Mouse (Mus musculus) inflammation-experienced regulatory T-cells, adult 6 months (primary cell): ENCODE results near the gene Fam89a. TPM values are rescaled to one million over a fixed set of nuclear protein-coding genes. Genes with fewer than 3 reads are reported as not detected.

Source experiments
- ATAC-seq: one replicate; pipeline ENCODE4 v1.8.0; 2017
- polyA plus RNA-seq, 3 experiments: library from polyadenylated mRNA; unstranded; fragments of 100-300 nt; shearing (Covaris generic); gene quantifications; one replicate each; pipeline ENCODE4 v1.2.1; 2017

Fam89a gene
- polyA plus RNA-seq, 3 experiments from 2014 or later, result 0.75 to 0.80 TPM; not detected in 1

DNA sequence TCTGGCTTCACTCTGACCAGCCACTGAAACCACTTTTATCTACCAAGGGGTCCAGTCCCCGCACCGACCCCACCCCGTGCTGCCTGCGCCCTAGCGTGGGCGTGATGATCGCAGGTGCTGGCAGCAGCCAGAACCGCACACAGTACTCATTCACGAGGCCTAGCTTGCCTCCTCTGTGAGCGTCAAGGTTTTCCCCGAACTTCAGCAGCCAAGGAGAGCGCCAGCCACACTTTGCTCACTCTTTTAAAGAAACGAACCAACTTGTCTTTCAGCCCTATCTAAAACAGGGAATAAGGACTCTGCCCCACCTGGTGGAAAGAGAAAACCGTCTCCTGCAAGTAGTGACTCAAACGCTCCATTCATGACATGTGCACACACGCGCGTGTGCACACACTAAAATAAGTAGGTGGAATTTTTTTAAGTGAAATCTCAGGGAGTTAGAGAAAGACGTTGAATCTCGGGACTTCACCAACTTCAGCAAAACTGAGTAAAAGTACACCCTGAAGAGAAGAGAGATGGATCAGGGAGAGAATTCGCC is 762 bp upstream of the Fam89a start:
- ATAC-seq, result no peak

DNA sequence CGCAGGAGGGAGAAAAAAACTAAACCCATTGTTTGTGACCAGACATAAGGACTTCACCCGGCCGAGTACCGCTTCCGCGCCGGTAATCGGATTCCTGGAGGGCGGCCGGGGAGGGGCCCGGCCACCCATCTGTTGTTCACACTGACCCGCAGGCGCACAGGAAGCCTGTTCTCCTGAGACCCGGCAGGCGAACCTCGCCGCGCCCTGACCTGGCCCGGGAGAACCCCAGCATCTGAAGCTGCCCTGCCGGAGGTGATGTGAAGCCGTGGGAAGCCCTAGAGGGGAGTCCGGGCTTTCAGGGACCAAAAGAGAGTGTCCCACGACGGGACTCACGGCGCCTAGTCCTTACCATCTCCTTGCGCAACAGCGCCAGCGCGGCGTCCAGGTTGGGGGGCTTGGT is 441 bp downstream of the Fam89a start:
- ATAC-seq, result peak; percentile 29

DNA sequence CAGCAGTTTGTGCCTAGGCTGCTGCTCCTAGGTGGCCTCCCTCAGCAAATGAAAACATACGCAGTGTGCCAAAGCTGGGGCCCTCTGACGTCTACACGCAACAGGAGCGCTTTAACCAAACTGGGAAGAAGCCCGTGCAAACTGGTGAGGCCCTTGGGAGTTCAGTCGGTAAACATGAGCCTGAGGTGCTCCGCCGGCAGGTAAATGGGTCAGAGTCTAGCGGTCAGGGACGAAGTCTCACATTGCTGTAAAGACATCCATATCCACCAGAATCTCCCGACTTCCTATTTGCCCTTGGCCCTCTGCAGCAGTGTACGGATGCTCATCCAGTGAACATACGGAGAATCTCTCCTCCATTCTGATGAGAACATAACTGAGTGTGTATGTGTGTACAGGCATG is 5.0 kb downstream of the Fam89a start:
- no peak for ATAC-seq

DNA sequence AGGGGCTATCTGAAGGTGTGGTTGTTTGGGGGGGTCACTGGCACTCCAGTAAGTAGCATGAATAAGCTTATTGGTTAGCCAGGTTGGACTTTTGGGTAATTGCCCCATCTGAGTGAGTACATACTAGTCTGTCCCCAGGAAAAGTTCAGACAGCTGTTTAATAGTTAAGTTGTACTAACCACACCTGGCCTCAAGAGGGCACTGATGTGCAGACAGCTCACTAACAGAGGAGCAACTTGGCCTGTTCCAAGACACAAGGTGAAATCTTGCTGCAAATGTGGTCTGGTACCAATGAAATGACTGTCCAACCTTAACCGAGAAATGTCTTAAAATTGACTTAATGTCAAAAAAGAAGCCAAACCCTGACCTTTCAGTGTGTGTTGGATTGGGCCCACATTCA is 12.4 kb downstream of the Fam89a start:
- ATAC-seq, result peak; percentile 60

DNA sequence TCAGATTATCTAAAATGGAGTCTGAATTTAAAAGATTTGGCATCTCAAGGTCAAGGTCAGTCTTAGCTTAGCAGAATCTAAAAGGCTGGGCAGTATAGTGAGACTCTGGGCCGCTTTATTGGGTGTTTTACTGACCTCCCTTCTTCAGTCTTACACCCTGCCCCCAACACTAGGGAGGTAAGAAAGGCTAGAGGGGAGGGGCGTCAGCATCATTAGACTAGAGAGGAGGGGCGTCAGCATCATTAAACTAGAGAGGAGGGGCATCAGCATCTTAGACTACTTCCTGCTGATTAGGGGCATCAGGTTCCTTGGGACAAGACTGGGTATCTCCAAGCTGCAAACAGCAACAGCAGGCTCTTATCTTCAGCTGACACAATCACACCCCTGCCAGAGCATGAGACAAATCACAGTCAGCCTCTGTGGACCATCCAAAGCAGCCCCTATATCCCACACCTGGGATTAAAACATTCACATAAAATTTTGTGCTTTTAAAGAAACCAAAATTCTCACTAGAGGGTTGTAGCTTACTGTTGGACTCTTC is 16.2 kb downstream of the Fam89a start:
- no peak for ATAC-seq

DNA sequence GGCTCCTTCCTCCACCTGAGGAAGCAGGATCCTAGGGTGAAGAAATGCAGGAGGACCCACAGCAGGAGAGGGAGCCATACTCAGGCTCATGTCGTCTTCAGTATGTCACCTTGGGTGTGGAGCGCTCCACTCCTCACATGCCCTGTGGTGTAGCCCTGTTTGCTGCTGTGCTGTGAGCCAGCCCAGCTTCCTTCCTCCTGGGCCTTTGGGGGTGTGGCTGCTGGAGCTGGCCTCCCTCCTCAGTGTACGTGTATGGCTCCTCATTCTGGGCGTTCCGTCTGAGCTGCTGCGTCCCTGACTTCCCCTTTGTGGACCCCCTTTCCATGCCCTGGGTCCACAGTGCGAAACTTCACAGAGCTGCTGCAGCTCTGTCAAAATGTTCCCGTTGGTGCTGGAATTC is 18.8 kb downstream of the Fam89a start:
- no peak for ATAC-seq

DNA sequence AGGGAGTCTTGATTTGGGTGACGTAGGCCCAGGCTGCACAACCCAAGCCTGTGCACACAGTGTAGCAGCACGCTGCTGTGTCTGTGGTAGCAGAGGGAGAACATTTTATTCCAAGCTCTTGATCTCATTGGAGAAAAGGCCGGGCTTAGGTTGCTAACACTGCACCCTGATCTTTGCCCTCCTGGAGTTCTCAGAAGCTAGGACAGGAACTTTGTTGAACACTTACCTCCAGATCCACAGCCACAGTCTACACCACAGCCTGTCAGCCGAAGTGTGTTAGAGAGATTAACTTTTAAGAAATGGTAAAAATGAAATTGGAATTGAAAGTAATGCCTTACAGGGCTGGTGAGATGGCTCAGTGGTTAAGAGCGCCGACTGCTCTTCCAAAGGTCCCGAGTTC is 27.3 kb downstream of the Fam89a start:
- no peak for ATAC-seq

DNA sequence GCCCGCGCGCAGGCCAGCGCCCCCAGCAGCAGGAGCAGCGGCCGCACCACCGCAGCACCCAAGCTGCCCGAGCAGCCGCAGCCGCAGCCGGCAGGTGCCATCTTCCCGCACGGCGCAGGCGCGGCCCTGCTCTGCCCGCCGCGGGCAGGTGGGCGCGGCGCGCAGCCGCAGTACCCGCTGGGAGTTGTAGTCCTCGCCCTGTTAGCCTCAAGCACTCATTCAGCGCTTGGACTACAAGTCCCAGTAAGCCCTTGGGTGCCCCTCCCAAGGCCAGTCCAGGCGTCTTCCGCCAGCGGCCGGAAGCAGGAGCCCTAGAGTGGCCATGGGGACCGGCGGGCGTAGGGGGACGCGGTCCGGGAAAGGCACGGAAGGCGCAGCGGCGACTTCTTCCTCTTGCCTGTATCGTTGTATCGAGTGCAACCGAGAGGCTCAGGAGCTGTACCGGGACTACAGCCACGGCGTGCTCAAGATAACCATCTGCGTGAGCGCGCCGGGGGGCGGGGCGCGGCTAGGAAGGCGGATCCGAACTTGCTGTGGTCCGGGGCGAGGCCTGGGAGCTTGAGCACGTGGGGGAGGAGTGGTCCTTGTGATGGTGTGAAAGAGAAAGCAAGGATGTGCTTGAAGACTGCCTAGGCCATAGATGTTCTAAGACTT is 29.6 kb downstream of the Fam89a start, which contains the start of the genes Ttc13 and Arv1:
TSS of gene Ttc13 (minus strand) at position 122 of the 654 bp plus-strand sequence.
TSS of gene Arv1 (plus strand) at position 278 of the 654 bp plus-strand sequence.
- peak; percentile 94 for ATAC-seq

DNA sequence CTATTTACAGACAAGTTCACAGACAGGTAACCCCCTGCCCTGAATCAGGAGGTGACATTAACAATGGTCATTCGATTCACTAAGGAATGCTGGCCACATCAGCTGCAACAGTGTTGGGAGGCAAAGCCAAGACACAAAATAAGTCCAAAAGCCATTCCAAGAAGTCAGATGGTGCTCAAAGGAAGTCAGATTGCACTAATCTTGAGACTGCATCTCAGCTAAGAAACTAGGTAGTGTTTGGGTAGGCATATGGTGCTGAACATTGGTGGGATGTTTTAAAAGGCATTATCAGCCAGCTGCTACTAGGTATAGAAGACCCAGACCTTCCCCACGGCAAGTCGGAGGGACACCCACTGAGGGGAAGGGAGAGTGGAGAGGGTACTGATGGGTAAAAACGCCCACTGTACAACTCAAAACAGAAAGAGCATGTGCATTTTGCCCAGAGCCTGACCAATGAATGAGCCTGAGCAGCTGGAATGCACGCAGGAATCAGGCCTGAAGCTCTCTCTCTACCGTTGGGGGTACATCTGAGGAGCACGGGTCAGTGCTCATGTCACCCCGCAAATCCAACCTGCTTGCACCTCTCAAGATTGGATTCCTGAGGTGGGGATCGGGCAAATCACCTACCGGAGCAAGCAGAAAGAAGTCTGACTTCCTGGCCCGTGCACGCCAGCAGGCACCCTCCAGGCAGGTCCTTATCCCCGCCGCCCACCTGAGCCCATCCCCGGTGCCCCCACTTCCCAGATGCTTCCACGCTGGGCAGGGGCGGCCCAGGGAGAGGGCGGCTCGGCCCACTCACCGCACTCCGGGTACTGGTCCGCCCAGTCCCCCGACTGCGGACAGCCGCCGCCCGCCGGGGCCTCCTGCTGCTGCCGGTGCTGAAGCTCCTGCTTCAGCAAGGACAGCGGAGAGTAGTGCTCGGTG is 30.4 kb downstream of the Fam89a start:
- ATAC-seq, result no peak

DNA sequence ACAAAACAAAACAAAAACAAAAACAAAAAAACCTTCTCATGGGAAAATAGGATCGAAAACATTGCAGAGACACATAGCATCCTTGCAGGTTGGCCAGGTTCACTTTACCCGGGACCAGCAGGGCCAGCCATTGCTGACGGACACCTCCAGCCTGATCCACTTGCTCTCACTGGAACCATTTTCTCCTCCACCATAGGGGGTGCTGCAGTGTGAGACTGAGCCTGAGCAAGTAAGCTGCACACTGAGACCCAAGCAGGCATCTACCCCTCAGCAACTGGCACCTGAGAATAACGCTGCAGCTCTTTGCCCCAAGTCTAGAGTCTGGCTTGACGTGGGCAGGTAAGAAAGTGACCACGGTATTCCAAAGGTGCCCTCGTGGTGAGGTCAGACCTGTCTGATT is 31.5 kb downstream of the Fam89a start:
- ATAC-seq, result no peak

DNA sequence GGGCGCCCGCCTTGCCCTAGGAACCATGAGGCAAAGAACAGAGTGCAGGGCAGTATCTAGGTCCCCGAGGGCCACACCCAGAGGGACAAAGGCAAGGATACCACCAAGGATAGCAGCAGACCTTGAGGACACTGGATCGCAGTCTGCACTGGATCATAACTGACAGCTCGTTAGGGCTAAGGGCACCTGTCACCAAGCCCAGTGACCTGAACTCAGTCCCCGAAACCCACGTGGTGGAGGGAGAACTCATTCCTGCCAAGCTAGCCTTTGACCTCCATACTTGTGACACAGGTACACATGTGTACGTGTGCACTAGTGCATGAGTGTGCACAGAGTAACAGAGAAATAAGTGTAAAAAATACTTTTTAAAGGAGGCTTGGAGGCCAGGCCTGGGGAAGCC is 35.9 kb downstream of the Fam89a start:
- ATAC-seq, result no peak

DNA sequence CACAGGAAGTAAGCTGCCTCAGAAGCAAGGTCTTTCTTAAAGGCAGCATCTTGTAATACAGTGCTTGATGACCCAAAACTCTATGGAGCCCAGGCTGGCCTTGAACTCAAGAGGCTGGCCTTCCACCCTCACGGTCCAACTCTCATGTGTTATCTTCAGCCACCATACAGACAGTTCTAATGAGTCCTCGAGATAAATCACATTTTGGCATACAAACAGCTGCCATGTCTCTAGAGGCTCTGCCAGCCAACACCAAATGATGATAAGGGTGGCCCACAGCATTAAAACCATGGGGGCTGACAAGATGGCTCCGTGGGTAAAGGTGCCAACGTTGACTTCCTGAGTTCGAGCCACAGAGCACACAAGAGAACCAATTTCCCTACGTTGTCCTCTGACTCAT is 38.4 kb downstream of the Fam89a start:
- ATAC-seq, result no peak

DNA sequence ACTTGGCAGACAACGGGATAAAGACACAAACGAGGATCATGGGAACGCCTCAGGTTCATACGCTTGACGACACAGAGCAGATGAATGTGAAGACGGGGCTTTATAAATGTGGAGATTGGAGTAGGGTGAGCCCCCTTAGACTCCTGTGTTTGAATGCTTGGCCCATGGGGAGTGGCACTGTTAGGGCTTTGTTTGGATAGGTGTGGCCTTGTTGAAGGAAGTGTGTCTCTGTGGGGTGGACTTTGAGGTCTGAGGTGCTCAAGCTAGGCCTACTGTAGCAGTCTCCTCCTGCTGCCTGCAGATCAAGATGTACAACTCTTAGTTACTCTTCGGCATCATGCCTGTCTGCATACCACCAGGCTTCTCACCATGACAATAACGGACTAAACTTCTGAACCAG is 45.8 kb downstream of the Fam89a start:
- ATAC-seq, result no peak

DNA sequence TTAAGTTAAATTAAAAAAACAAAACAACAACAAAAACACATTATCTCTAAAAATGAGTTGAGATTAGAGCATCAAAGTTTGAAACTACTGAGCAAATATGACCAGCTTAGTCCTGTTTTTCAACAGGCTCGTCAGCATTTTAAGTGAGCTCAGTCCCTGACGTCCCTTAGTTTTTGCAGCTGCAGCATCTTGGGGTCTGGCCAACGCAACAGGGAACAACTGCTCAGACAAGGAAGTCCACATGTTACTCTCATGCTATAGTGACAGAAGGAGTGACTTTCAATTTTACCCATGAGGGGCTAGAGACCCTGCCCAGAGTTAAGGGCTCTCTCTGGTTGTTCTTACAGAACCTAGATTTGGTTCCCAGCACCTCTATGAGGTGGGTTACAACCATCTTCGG is 47.3 kb downstream of the Fam89a start:
- no peak for ATAC-seq

DNA sequence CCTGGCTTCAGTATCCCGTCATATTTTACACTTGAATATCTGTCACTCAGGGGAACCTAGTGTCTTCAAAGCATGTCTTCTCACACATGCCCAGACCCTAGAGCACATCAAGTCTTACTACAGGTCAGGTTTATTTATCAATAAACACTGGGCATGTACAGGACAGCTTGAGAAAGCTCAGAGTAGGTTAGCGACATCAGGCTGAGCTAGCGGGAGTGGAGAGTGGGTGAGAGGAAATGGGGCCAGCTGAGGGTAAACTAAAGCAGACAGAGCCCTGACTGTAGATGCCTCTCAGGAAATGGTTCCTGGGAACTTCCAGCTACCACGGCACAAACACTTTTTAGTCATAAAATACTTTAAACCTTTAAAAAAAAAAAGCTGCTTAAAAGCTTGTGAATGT is 48.1 kb downstream of the Fam89a start:
- ATAC-seq, result peak; percentile 55

DNA sequence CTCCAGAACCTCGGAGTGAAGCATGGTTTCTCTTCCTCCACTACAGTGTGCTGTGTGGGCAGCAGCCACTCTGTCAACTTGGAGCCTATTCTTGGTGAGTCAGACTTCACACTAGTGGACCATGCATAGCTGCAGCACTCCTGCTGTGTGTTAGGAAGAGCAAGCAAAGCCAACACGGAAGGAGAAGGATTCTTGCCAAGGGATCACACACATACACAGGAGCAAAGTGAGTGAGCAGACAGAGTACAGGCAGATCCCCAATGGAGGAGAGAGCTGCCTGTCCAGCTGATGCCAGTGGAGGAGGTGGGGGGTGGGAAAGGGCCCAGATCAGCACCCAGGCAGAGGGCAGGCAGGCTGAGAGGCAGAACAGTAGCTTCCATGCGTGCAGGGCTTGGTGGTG is 49.4 kb downstream of the Fam89a start:
- no peak for ATAC-seq

DNA sequence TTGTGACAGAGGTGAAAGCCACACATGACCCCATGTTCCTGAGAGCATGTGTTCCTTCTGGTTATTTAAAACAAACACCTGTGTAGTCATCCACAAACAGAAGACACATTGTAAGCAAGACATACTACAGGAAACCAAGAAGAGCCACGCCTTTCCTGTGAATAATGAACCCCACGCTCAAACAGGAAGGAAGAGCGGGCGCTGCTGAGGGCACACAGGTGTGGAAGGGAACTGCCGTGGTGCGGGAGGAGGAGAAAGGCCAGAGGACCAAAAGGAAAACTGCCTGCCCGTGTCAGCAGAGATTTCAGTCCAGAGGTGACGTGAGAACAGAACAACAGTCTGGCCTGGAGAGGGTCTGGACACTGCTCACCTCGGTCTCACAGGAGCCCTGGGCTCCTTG is 50.6 kb downstream of the Fam89a start:
- ATAC-seq, result peak; percentile 88

DNA sequence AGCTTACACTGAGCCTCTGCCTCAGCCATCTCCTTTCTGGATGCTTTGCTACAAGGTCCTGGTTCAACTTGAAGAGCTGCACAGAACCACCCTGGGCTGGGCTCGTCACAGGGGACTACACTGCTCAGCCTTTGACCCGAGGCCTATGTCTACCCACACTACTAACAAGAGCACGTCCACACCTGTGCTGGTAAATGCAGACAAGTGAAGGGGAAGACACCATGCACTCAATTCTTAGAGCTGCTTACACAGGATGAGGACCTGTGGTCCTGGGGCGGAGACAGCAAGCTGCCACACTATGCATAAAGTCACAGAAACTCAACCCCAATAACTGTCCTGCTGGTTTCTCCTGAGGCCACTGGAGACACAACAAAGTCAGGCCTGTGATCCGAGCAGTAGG is 51.4 kb downstream of the Fam89a start:
- ATAC-seq, result peak; percentile 20

DNA sequence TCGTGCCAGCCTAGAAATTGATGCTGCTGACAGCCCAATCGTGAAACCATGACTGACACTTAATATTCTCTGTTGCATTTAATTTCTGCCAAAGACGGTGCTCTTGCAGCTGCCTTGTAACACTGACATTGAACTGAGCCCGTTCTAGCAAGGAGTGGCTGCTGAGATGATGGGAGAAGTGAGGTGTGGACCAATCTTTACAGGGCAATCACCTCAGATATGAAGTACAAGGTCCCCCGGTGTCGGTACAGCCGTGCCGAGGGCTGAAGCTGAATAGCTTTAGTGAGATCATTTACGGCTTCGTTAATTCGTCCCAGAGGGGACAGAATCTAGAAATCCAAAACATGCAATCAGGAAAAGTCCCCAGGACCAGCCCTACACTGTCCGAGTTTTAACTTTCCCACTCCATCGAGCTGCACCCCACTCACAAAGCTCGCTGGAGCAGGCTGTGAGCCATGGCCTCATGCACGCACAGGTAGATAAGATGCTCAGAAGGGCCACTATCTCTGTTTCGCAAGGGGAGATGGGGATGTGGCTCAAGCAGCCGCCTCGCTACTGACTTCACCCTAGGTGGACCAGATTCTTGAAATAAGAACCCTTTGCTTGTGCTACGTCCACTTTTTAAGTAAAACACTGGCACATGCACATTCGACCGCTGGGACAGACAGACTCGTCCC is 56.1 kb downstream of the Fam89a start:
- no peak for ATAC-seq

DNA sequence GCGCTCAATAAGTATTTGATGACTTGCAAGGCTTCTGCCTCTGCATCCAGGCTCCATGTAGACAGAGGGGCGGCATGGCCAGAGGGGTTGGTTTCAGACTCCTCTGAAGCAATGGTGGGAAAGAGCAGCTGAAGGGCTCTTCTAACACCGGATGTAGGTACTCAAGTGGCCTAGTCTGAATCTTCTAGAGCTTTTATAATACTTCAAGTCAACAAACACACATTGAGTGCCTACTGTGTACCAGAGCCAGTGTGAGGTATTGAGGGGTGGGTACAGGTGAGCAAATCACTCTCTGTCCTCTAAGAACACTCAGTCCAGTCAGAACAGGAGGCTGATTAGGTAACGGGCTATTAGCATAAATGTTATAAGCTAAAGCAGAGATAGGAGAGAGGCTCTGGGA is 59.9 kb downstream of the Fam89a start:
- no peak for ATAC-seq
